Mouse (Mus musculus) hindbrain, embryonic 16.5 days (tissue): Measurements from ENCODE around the gene Tcirg1. TPM values are rescaled to one million over a fixed set of nuclear protein-coding genes. Genes with fewer than 3 reads are reported as not detected.

Source experiments
- ATAC-seq: fragments of 200-750 bp; cut with Nextera tagmentation; 2 replicates; pipeline ENCODE4 v1.8.0; 2017; ENCODE audit warnings: moderate TSS enrichment, moderate library complexity
- H3K27ac ChIP-seq: fragments of 300-500 bp; sonication (generic); 2 replicates; pipeline ENCODE4 v1.5.1; 2014; ENCODE audit warnings: low read depth, mild to moderate bottlenecking, control low read depth, low read length, moderate library complexity
- H3K27me3 ChIP-seq: fragments of 300-500 bp; sonication (generic); replicated peaks from 2 replicates; pipeline ENCODE4 v1.6.1; 2014; ENCODE audit warnings: low read length; ENCODE audit not compliant: control insufficient read depth, insufficient read depth
- H3K36me3 ChIP-seq: fragments of 300-500 bp; sonication (generic); 2 replicates; pipeline ENCODE4 v1.6.1; 2014; ENCODE audit warnings: mild to moderate bottlenecking, low read length, moderate library complexity, mixed read lengths; ENCODE audit not compliant: control insufficient read depth, insufficient read depth
- H3K4me1 ChIP-seq: fragments of 300-500 bp; sonication (generic); 2 replicates; pipeline ENCODE4 v1.6.1; 2014; ENCODE audit warnings: low read depth, low read length; ENCODE audit not compliant: control insufficient read depth, insufficient read depth
- H3K4me2 ChIP-seq: fragments of 300-500 bp; sonication (generic); 2 replicates; pipeline ENCODE4 v1.6.1; 2014; ENCODE audit warnings: mild to moderate bottlenecking, low read length, control low read depth, moderate library complexity
- H3K4me3 ChIP-seq: fragments of 300-500 bp; sonication (generic); 2 replicates; pipeline ENCODE4 v1.5.1; 2014; ENCODE audit warnings: mild to moderate bottlenecking, low read length, control low read depth, moderate library complexity
- H3K9ac ChIP-seq: fragments of 300-500 bp; sonication (generic); 2 replicates; pipeline ENCODE4 v1.6.1; 2014; ENCODE audit warnings: low read depth, mild to moderate bottlenecking, control low read depth, low read length, moderate library complexity
- H3K9me3 ChIP-seq: fragments of 300-500 bp; sonication (generic); 2 replicates; pipeline ENCODE4 v1.6.1; 2014; ENCODE audit warnings: mild to moderate bottlenecking, low read length, moderate library complexity; ENCODE audit not compliant: control insufficient read depth
- WGBS: fragments of 180-500 bp; shearing (Covaris S2); extraction: QIAGEN DNeasy Blood & Tissue Kit; methylation state at CpG from one replicate; pipeline ENCODE4 v1.1.7; 2014; 5-methylcytosine and 5-hydroxymethylcytosine counted together
- polyA plus RNA-seq: library from polyadenylated mRNA; unstranded; fragments of >200 nt; fragmentation: Nextera tagmentation; extraction: Ambion mirVana; gene quantifications from 2 replicates; pipeline ENCODE4 v1.2.1, GENCODE M21; 2015

Tcirg1 gene
- polyA plus RNA-seq, 1 experiment from 2014 or later = 18.9 TPM

DNA sequence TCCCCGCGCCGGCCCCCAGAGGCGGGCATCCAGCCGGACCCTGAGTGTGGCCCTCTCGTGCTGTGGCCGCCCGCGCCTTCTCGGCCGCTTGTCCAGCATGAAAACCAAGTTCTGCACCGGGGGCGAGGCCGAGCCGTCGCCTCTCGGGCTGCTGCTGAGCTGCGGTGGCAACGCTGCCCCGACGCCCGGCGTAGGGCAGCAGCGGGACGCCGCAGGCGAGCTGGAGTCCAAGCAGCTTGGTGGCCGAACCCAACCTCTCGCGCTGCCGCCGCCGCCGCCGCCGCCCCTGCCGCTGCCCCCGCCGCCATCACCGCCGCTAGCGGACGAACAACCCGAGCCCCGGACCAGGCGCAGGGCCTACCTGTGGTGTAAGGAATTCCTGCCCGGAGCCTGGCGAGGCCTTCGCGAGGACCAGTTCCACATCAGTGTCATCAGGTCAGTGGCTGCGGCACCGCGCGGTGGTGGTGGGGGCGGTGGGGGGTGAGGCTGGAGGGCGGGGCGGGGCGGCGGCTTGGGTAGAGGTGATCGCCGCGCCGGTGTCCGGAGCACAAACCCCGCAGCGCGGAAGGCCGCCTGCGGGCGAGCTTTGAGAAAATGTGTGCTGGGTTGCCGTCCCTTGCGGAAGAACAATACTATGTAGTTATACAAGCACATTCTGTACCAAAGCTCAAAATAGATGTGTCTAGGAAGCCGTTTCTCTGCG is 54.8 kb downstream of the Tcirg1 start:
- Histone ChIP-seq H3K9ac (peak overlapping the region; percentile 94), H3K27me3 (no peaks in the 10 kb centered on the region), H3K36me3 (no peaks in the 10 kb centered on the region), H3K9me3 (no peaks in the 10 kb centered on the region), H3K4me2 (peak overlapping the region; percentile 62), H3K4me3 (peak overlapping the region; percentile 94), H3K4me1 (peaks cover 37% of the 10 kb centered on the region), H3K27ac (peak overlapping the region; percentile 97)
- 1% methylated on average over 68 of the region's 74 CpGs for WGBS
- ATAC-seq = 0 out of 2 replicates have a peak, but pooled peaks have one; percentile 2

DNA sequence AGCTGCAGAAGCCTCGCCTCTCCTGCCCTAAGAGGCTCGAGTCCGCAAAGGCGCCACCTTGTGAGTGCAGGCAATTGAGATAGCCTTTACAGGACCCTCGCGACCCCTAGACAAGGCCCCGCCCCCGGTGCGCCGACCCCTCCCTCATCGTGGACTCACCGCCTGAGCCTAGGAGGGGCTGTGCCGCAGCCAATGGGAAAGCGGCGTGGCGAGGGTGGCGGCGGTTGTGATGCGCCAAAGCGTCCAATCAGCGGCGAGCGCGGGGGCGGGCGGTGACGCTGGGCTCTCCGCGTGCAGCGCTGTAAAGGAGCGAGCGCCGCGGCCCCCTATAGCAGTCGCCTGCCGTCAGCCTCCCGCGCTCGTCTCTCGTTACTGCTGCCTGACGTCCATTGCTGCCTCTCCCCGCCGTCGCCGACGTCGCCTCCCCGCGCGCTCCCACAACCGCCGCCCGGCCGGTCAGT is 55.4 kb downstream of the Tcirg1 start, which contains the start of gene Chka:
Gene Chka (plus strand): TSS at position 272 of the 461 bp plus-strand sequence.
- Histone ChIP-seq H3K4me1 (peaks cover 34% of the 10 kb centered on the region), H3K4me2 (peak within 1 kb of the TSS; percentile 66)
- ATAC-seq = peak; percentile 99

DNA sequence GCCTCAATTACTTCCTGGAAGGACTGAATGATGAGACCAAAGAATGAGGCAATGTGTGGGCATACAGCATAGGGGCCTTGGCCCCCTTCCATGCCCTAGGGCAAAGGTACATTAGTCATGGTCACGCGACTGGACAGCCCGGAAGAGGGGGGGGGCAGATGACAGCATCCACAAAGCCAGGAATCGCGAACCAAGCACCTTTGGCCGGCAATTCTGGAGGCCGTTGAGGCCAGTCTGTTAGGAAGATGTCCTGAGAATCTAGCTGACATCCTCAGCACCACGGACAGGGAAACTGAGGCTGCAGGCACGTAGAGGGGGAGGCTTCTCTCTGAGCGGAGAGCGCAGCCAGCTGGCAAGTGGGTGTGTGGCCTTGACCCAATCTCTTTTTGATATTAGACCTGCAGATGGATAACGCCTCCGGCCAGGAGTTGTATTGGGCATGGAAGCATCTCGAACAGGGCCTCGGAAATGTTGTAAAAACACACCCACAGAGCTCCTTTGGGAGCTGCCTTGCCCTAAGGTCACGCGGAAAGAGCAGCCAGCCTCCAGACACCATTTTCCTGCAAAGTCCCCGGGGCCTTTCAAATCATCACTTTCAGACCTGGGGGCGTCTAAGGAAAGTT is 56.0 kb downstream of the Tcirg1 start:
- Histone ChIP-seq H3K4me3 (peak overlapping the region; percentile 94), H3K4me2 (peak overlapping the region; percentile 66), H3K9me3 (no peaks in the 10 kb centered on the region), H3K4me1 (peaks cover 33% of the 10 kb centered on the region), H3K27ac (peak overlapping the region; percentile 48), H3K27me3 (no peaks in the 10 kb centered on the region), H3K9ac (peak overlapping the region; percentile 59), H3K36me3 (no peaks in the 10 kb centered on the region)
- ATAC-seq = peak; percentile 9; the same call in 1 of the 2 replicates
- WGBS = 7% methylated on average over 19 of the region's 19 CpGs

More for the DNA sequence above, 55.4 kb downstream of the Tcirg1 start, which contains the start of gene Chka:
- H3K36me3 ChIP-seq = no peaks in the 10 kb centered on the region
- no peaks in the 10 kb centered on the region for H3K9me3 ChIP-seq
- peak within 1 kb of the TSS; percentile 94 for H3K9ac ChIP-seq
- no peaks in the 10 kb centered on the region for H3K27me3 ChIP-seq
- under 1% methylated on average over 44 of the region's 54 CpGs for whole genome bisulfite sequencing
- H3K27ac ChIP-seq = peak within 1 kb of the TSS; percentile 97
- peak within 1 kb of the TSS; percentile 94 for H3K4me3 ChIP-seq

DNA sequence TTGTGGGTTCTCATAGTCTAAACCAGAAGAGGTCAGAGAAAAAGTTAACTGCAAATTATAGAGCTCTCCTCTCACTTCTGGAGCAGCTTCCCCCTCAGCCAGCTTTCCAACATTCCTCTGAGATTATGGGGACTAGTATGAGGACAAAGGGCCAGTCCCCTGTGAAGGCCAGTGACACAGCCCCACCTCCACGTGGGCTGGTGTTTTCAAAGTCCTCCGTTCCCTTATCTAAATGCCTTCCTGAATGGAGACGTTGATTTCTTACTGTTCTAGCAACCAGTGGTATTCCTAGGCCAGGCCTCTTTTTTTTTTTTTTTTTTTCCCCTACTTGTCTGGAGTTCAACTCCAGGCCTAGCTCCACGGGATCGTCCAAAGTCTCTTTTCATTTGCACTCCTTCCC is 56.9 kb downstream of the Tcirg1 start:
- Histone ChIP-seq H3K9me3 (no peaks in the 10 kb centered on the region), H3K4me1 (peaks cover 26% of the 10 kb centered on the region), H3K4me3 (no peak overlapping the region), H3K27me3 (no peaks in the 10 kb centered on the region), H3K9ac (no peak overlapping the region), H3K36me3 (no peaks in the 10 kb centered on the region), H3K4me2 (no peak overlapping the region), H3K27ac (no peak overlapping the region)
- WGBS = 56% methylated on average over 5 of the region's 5 CpGs
- ATAC-seq = no peak

DNA sequence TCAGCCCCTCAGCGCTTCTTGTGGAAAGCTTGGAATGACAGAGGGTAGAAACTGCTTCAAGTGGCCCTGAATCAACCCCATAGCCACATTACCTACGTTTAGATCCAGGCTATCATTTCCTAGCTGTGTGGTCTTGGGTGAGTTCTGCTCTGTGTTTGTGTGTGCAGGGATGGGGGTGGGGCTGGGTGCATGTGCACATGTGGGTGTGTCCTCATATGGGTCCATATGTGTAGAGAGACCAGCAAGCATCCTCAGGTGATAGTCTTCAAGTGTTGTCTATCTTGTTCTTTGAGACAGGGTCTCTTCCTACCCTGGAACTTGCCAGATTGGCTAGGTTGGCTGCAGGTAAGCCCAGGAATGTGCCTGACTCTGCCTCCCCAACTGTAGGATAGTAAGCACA is 57.7 kb downstream of the Tcirg1 start:
- Histone ChIP-seq H3K36me3 (no peaks in the 10 kb centered on the region), H3K27me3 (no peaks in the 10 kb centered on the region), H3K4me1 (peaks cover 19% of the 10 kb centered on the region), H3K4me2 (no peak overlapping the region), H3K4me3 (no peak overlapping the region), H3K27ac (no peak overlapping the region), H3K9ac (no peak overlapping the region), H3K9me3 (no peaks in the 10 kb centered on the region)
- WGBS = 91% methylated on average over 2 of the region's 2 CpGs
- no peak for ATAC-seq

DNA sequence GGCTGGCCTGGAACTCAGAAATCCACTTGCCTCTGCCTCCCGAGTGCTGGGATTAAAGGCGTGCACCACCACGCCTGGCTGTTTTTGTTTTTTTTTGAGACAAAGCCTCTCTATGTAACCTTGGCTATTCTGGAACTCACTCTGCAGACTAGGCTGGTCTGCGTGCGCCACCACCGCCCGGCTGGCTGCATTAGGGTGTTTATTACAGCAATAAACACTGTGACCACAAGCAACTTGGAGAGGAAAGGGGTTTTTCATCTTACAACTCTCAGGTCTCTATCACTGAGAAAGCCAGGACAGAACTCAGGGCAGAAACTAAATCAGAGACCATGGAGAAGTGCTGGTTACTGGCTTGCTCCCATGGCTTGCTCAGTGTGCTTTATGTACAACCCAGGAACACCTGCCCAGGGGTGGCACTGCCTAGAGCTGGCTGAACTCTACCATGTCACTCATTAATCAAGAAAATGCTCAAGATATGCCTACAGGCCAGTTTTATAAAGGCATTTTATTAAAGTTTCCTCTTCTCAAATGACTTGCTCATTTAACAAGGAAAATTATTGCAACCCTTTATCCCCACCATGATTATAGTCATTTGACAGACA is 58.6 kb downstream of the Tcirg1 start:
- WGBS = 83% methylated on average over 7 of the region's 7 CpGs
- Histone ChIP-seq H3K4me3 (no peak overlapping the region), H3K36me3 (no peaks in the 10 kb centered on the region), H3K9ac (no peak overlapping the region), H3K4me2 (no peak overlapping the region), H3K4me1 (peaks cover 10% of the 10 kb centered on the region), H3K27ac (no peak overlapping the region), H3K9me3 (no peaks in the 10 kb centered on the region), H3K27me3 (no peaks in the 10 kb centered on the region)
- ATAC-seq = no peak

DNA sequence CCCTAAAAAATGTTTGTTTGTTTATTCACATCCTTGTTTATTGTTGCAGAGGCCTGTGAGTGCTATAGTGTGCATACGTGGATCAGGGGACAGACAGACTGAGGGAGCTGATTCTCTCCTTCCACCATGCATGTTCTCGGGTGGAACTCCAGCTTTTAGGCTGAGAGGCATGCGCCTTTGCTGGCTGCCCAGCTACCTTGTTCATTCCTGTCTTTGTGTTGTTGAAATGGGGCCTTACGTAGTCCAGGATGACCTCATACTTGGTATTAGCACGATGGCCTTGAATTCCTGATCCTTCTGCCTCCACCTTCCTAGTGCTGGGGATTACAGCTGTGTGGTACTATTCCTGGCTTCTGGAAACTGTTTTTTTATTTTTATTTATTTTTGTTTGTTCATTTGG is 59.2 kb downstream of the Tcirg1 start:
- Histone ChIP-seq H3K4me2 (no peak overlapping the region), H3K4me1 (peaks cover 6% of the 10 kb centered on the region), H3K9ac (no peak overlapping the region), H3K4me3 (no peak overlapping the region), H3K36me3 (no peaks in the 10 kb centered on the region), H3K9me3 (no peaks in the 10 kb centered on the region), H3K27ac (no peak overlapping the region), H3K27me3 (no peaks in the 10 kb centered on the region)
- WGBS = 90% methylated on average over 5 of the region's 5 CpGs
- no peak for ATAC-seq

DNA sequence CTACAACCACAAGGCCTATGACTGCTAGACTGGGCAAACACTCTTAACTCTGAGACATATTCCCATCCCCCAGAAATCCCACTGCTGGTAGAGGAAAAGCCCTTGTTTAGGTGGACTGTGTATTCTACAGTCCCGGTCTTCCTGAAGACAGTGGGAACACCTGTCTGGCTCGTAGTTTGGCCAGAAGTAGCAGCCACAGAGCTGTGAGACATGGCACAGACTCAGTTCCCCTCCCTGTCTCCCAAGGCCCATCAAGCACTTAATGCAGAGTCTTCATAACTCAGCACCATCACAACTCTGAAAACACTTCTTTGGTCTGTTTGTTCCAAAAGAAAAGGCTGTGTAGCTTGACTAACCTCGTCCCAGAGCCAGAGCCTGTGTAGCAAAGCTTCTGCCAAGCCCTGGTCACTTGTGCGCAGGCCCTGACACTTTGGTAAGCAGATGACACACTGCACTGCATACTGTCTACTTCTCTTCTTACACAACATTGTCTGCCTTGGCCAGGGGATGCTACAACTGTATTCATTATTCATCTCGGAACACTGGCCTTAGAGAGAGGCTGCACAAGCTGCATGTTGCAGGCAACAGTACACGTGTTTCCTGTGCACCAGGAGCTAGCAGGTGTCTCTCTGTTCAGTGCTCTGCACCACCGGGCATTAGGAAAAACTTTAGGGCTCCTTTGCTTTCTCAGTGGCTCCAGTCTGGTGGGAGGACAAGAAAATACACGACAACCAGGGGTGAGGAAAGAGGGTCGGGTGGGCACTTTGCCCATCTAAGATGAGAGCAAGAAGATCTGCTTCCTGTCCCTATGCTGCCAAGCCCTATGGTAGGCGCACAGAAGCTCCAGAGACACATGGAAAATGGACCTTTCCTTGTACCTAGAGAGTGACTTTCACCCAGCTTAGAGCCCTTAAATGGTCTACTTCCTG is 60.0 kb downstream of the Tcirg1 start:
- H3K27me3 ChIP-seq = no peaks in the 10 kb centered on the region
- H3K9ac ChIP-seq = no peak overlapping the region
- H3K4me3 ChIP-seq = no peak overlapping the region
- no peak for ATAC-seq
- no peaks in the 10 kb centered on the region for H3K36me3 ChIP-seq
- H3K4me1 ChIP-seq = peaks cover 6% of the 10 kb centered on the region
- WGBS = 82% methylated on average over 10 of the region's 10 CpGs
- H3K4me2 ChIP-seq = no peak overlapping the region
- H3K27ac ChIP-seq = no peak overlapping the region
- no peaks in the 10 kb centered on the region for H3K9me3 ChIP-seq
